Mouse (Mus musculus): Measurements from ENCODE around the gene Zdhhc14. TPM values are rescaled to one million over a fixed set of nuclear protein-coding genes. Genes with fewer than 3 reads are reported as not detected.
A peak's percentile ranks its signal among the peaks of the same experiment; 100 is the strongest.

Zdhhc14 gene
- polyA plus RNA-seq, 1 experiment from 2014 or later, result 13.7 TPM

DNA sequence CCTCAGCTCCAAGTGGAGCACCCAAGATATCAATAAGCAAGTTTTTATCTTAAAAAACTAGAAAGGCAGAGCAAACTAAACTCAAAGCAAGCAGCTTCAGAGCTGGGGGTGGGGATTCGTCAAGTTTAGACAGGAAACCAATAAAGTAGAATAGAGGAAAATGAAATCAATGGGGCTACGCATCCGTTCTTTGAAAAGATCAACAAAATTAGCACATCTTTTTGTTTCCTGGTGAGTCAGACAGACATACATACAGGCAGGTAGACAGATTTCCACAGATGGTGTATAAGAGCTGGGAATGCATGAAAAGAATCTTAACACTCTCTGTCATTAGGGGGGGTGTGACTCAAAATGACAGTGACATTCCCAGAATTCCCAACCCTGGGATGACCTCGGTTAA lies 159.2 kb downstream of the Zdhhc14 start:
- Histone ChIP-seq H3K27me3 (no peaks in the 10 kb centered on the region), H3K4me1 (replicated peaks) (no peaks in the 10 kb centered on the region), H3K27ac (replicated peaks) (no peak overlapping the region), H3K4me2 (no peak overlapping the region), H3K9ac (no peak overlapping the region), H3K9me3 (no peaks in the 10 kb centered on the region), H3K4me3 (no peak overlapping the region), H3K36me3 (no peaks in the 10 kb centered on the region)
- 87% methylated on average over 4 of the region's 4 CpGs for WGBS
- no peak for ATAC-seq (ENCODE audit: low FRiP score, low read depth)

DNA sequence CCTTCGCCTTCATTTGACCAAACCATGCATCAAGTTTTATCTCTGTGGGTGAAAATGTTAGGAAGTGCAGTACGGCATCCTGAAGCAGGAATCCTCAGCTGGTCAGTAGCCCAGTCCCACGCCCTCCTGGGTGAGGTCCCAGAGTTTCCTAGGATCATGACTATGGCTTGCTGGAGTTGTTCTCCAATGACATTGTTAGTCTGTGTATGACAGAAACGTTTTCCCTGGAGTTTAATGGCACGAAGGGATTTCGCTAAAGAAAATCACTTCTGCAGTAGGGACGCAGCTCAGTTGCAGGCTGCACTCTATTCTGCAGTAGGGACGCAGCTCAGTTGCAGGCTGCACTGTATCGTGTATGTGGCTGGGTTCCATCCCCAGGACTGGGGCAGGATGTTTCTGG lies 161.6 kb downstream of the Zdhhc14 start:
- Histone ChIP-seq H3K4me3 (no peak overlapping the region), H3K4me1 (replicated peaks) (no peaks in the 10 kb centered on the region), H3K4me2 (no peak overlapping the region), H3K27me3 (no peaks in the 10 kb centered on the region), H3K27ac (replicated peaks) (no peak overlapping the region), H3K9me3 (no peaks in the 10 kb centered on the region), H3K9ac (no peak overlapping the region), H3K36me3 (no peaks in the 10 kb centered on the region)
- ATAC-seq (ENCODE audit: low FRiP score, low read depth), result no peak
- 83% methylated on average over 9 of the region's 9 CpGs for WGBS

DNA sequence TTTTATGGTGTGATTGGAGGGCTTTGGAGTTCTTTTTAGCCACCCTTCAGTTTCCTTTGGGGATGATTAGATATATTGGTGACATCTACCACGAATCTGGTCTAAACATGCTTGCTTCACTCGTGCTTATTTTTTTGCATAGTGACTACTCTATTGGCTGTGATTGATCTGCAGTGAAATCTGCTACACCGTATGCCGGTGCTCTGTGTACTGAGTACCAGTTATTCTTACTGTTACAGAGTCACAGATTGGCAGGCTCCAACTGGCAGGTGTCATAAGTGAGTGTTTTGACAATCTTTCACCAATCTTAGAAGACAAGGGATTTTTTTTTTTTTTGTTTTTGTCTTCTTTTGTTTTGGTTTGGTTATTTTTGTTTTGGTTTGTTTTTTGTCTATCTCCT lies 163.2 kb downstream of the Zdhhc14 start:
- no peaks in the 10 kb centered on the region for H3K27me3 ChIP-seq
- no peak overlapping the region for H3K9ac ChIP-seq
- no peak overlapping the region for H3K4me3 ChIP-seq
- H3K36me3 ChIP-seq, result no peaks in the 10 kb centered on the region
- no peak overlapping the region for H3K27ac ChIP-seq (replicated peaks)
- no peak for ATAC-seq (ENCODE audit: low FRiP score, low read depth)
- no peaks in the 10 kb centered on the region for H3K9me3 ChIP-seq
- H3K4me1 ChIP-seq (replicated peaks), result no peaks in the 10 kb centered on the region; the same call in 1 of the 2 replicates
- H3K4me2 ChIP-seq, result no peak overlapping the region
- 93% methylated on average over 4 of the region's 4 CpGs for WGBS

DNA sequence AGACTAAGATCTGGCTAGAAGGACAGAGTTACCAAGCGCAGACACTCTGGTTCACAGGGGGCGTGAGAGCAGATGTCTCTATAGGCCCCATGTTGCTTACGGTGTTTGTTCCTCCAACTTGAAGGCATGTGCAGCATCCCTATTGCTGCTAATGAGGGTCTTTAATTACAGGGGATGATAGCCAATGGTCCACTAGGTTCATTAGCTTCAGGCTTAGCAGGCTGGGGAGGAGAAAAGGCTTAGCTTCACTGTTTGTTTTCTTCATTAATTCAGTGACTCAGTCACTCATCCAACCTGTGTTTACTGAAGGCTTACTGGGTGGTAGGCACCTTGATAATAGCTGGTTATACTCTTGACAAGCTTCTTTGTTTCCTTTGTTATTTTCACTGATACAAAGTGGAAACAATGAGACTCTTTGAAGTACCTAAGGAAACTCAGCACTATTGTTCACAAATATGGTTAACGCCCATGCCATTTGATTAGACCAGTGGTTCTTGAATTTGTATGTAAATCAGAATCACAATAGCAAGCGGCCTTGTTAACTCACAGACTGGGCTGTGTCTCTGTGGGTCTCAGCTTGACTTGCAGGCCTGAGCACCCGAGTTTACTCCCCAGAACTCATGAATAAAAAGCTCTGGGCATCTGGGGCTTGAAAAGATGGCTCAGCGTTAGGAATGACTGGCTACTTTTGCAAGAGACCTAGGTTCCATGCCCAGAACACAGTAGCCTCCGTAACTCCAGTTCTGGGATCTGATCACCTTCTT lies 168.1 kb downstream of the Zdhhc14 start:
- no peaks in the 10 kb centered on the region for H3K36me3 ChIP-seq
- no peak overlapping the region for H3K4me2 ChIP-seq
- ATAC-seq (ENCODE audit: low FRiP score, low read depth), result no peak
- no peak overlapping the region for H3K4me3 ChIP-seq
- H3K27ac ChIP-seq (replicated peaks), result no peak overlapping the region
- H3K4me1 ChIP-seq (replicated peaks), result no peaks in the 10 kb centered on the region; the same call in 1 of the 2 replicates
- H3K9ac ChIP-seq, result no peak overlapping the region
- WGBS, result 20% methylated on average over 8 of the region's 8 CpGs
- no peaks in the 10 kb centered on the region for H3K27me3 ChIP-seq
- H3K9me3 ChIP-seq, result no peaks in the 10 kb centered on the region

DNA sequence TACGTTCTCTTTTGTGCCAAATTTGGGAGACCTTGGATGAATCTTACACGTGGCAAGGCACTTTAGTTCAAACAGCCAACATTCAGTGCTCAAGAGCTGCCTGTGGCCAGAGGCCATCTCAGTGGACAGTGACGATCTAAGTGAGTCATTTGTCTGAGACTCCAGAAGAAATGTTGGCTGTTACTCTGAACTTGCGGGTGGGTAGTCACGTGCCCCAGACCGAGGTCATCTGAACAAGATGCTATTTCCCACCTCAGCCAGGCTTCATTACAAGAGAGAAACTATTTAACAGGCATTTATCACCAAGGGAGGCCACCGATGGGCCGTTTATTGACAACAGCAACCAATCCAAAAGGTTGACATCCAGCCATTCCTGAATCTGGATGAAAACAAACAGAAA lies 174.3 kb downstream of the Zdhhc14 start:
- ATAC-seq (ENCODE audit: low FRiP score, low read depth), result no peak
- H3K4me1 ChIP-seq (replicated peaks), result no peaks in the 10 kb centered on the region
- H3K9me3 ChIP-seq, result no peaks in the 10 kb centered on the region
- no peak overlapping the region for H3K4me3 ChIP-seq
- no peaks in the 10 kb centered on the region for H3K27me3 ChIP-seq
- WGBS, result 82% methylated on average over 8 of the region's 8 CpGs
- H3K36me3 ChIP-seq, result no peaks in the 10 kb centered on the region
- H3K9ac ChIP-seq, result no peak overlapping the region
- no peak overlapping the region for H3K27ac ChIP-seq (replicated peaks)
- no peak overlapping the region for H3K4me2 ChIP-seq

DNA sequence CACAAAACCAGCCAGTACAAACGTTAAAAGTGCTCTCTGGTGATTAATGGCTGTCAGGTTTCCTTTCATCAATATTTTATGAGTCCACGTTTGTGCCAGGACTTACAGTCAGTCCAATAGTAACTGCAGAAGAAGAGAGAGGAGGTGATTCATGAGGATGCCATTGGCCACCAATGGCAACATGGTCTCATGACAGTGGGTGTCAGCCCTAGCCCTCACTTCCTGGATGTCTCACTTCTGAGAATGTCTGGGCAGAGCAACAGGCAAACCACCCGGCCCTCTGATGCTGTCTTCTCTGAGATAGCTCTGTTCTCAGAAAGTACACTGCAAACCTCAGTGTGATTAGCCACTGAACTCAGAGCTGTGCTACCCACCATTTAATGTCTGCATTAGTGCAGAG lies 176.1 kb downstream of the Zdhhc14 start:
- Histone ChIP-seq H3K4me2 (no peak overlapping the region), H3K9ac (no peak overlapping the region), H3K4me3 (no peak overlapping the region), H3K36me3 (no peaks in the 10 kb centered on the region), H3K9me3 (no peaks in the 10 kb centered on the region), H3K27ac (replicated peaks) (no peak overlapping the region), H3K27me3 (no peaks in the 10 kb centered on the region), H3K4me1 (replicated peaks) (no peaks in the 10 kb centered on the region)
- WGBS, result 46% methylated on average over 3 of the region's 3 CpGs
- ATAC-seq (ENCODE audit: low FRiP score, low read depth), result no peak

DNA sequence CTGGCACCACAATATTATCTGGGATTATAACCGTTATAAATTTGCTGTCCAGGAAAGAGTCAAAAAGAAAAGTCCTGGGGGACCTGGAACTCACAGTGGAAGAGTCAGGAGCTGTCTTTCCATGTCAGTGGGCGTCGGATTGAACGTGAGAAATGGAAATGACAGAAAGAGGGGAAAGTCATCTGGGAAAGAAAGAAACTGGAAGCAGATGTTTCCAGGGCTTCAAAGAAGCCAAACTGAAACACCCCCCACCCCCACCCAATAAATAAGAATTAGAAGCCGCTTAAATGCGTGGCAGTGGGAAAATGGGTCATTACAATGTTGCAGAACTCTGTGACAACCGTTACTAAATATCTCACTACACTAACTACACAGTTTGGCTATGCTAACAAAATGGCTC lies 176.6 kb downstream of the Zdhhc14 start:
- Histone ChIP-seq H3K4me3 (no peak overlapping the region), H3K27me3 (no peaks in the 10 kb centered on the region), H3K4me2 (no peak overlapping the region), H3K36me3 (no peaks in the 10 kb centered on the region), H3K9ac (no peak overlapping the region), H3K27ac (replicated peaks) (no peak overlapping the region), H3K9me3 (no peaks in the 10 kb centered on the region), H3K4me1 (replicated peaks) (no peaks in the 10 kb centered on the region)
- WGBS, result 42% methylated on average over 7 of the region's 7 CpGs
- ATAC-seq (ENCODE audit: low FRiP score, low read depth), result no peak

DNA sequence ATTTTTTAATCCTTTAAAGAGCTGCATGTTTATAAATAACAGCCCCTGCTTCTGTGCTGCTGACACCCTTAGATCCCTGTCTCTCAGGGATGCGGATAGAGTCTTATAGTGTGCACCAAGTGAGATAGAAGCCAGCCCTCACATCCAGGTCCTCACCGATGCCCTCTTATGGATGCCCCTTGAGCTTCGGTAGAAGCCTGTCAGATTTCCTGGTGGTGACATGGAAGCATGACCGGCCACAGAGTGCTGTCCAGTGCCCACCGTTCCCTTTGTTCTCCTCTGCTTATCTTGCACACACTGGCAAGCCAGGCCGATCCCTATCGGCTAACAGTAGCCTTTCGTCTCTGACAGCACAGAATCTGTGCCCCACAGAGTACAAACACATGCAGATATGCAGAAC lies 183.6 kb downstream of the Zdhhc14 start:
- Histone ChIP-seq H3K4me3 (no peak overlapping the region), H3K4me2 (no peak overlapping the region), H3K27ac (replicated peaks) (no peak overlapping the region), H3K9ac (no peak overlapping the region), H3K27me3 (no peaks in the 10 kb centered on the region), H3K4me1 (replicated peaks) (peaks cover 10% of the 10 kb centered on the region), H3K36me3 (no peaks in the 10 kb centered on the region), H3K9me3 (no peaks in the 10 kb centered on the region)
- 64% methylated on average over 8 of the region's 8 CpGs for WGBS
- ATAC-seq (ENCODE audit: low FRiP score, low read depth), result no peak

DNA sequence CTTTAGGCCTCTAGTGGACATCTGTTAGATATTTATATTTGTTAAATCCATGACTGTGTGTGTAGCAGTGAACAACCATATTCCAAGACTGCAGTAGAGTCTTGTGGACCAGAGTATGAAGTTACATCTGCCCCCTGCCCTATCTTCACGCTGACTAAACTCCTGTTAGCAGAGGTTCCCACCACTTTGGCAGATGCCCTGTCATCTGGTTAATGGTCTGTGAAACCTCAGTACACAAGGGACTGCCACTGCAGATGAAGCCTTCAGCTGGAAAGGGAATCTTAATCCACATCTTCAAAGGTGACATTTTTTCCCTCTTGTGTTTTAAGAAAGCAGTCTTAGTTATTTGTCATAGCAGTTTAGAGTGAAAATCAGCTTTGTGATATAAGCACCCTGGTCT lies 187.0 kb downstream of the Zdhhc14 start:
- Histone ChIP-seq H3K4me2 (no peak overlapping the region), H3K27ac (replicated peaks) (no peak overlapping the region), H3K9ac (no peak overlapping the region), H3K36me3 (no peaks in the 10 kb centered on the region), H3K4me3 (no peak overlapping the region), H3K4me1 (replicated peaks) (peaks cover 10% of the 10 kb centered on the region), H3K9me3 (no peaks in the 10 kb centered on the region), H3K27me3 (no peaks in the 10 kb centered on the region)
- 32% methylated on average over 1 of the region's 1 CpGs for WGBS
- ATAC-seq (ENCODE audit: low FRiP score, low read depth), result no peak

DNA sequence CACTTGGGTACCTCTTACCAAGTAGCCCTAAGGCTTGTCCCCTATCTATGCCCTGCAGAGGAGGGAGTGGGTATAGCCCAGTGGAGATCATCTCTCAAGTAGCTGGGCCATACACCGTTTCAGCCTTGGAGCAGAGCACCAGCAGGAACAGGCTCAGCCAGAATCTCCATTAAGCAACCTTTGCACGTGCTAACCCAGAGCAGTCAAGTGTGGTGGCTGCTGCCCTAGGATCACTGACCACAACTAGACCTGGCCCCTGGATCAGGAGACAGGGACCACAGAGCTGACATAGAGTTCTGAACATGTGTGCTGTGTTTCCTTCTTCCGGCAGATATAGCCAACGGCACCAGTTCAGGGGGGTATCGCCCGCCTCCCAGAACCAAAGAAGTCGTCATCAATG lies 193.0 kb downstream of the Zdhhc14 start:
- no peaks in the 10 kb centered on the region for H3K27me3 ChIP-seq
- no peak overlapping the region for H3K4me3 ChIP-seq
- ATAC-seq (ENCODE audit: low FRiP score, low read depth), result peak; percentile 42; the same call in 1 of the 2 replicates
- no peaks in the 10 kb centered on the region for H3K9me3 ChIP-seq
- no peak overlapping the region for H3K9ac ChIP-seq
- H3K36me3 ChIP-seq, result no peaks in the 10 kb centered on the region
- no peak overlapping the region for H3K4me2 ChIP-seq
- WGBS, result 94% methylated on average over 7 of the region's 7 CpGs
- no peak overlapping the region for H3K27ac ChIP-seq (replicated peaks)
- no peaks in the 10 kb centered on the region for H3K4me1 ChIP-seq (replicated peaks)

DNA sequence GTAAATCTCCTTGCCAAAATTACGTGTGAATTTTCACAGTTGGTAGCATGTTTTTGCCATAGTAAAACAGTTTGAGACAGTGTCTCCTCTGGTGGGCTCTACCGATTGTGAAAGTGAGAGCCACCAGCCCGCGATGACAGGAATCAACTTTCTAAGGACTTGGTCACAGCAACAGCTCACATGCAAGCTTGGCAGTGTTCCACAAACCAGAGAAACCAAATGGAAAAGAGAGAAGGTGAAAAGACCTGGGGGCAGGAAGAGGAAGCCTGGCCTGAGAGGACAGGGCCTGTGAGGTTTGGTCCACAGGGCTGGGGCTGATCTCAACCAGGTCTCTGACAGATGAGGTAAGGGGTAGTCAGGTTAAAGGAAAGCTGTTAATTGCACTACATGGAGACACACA lies 195.5 kb downstream of the Zdhhc14 start:
- Histone ChIP-seq H3K4me1 (replicated peaks) (no peaks in the 10 kb centered on the region), H3K27ac (replicated peaks) (no peak overlapping the region), H3K4me2 (no peak overlapping the region), H3K4me3 (no peak overlapping the region), H3K27me3 (no peaks in the 10 kb centered on the region), H3K36me3 (no peaks in the 10 kb centered on the region), H3K9me3 (no peaks in the 10 kb centered on the region), H3K9ac (no peak overlapping the region)
- 93% methylated on average over 4 of the region's 4 CpGs for WGBS
- no peak for ATAC-seq (ENCODE audit: low FRiP score, low read depth)

DNA sequence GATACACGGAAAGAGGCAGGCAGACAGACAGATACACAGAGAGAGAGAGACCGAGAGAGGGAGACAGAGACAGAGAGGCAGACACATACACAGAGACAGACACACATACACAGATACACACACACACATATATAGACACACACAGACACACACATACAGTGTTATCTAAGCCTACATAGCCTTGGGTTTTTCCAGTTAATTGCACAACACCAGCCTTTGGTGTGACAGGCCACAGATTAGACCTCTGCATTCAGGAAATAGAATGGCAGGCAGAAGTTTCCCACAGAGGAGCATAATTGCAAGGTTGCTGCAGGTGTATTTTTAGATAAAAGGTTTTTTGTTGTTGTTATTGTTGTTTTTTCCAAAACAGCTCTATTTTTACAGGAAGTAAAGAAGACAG lies 195.9 kb downstream of the Zdhhc14 start:
- Histone ChIP-seq H3K36me3 (no peaks in the 10 kb centered on the region), H3K9me3 (no peaks in the 10 kb centered on the region), H3K4me1 (replicated peaks) (no peaks in the 10 kb centered on the region), H3K27me3 (no peaks in the 10 kb centered on the region), H3K4me3 (no peak overlapping the region), H3K9ac (no peak overlapping the region), H3K4me2 (no peak overlapping the region), H3K27ac (replicated peaks) (no peak overlapping the region)
- 84% methylated on average over 2 of the region's 2 CpGs for WGBS
- ATAC-seq (ENCODE audit: low FRiP score, low read depth), result no peak

DNA sequence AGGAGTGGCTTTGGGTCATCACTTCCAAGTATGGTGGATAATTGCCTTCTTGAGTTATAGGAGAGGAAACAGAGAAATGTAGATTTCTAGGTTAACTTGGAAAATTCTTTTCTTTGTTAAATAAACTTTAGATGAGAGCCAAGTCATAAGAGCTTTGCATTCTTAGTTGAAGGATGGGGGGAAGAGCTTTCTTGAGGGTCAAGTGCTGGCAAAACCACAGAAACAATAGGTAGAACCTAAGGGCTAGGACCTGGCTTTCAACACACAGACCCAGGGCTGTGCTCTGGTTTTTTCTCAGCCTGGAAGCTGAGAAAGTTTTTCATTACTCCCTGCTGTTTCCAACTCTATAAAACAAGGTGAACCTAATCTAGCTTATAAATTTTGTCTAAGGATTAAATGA lies 196.3 kb downstream of the Zdhhc14 start:
- no peak overlapping the region for H3K27ac ChIP-seq (replicated peaks)
- no peak overlapping the region for H3K4me2 ChIP-seq
- H3K36me3 ChIP-seq, result no peaks in the 10 kb centered on the region
- H3K4me3 ChIP-seq, result no peak overlapping the region
- no peak overlapping the region for H3K9ac ChIP-seq
- H3K4me1 ChIP-seq (replicated peaks), result no peaks in the 10 kb centered on the region
- H3K27me3 ChIP-seq, result no peaks in the 10 kb centered on the region
- H3K9me3 ChIP-seq, result no peaks in the 10 kb centered on the region
- no peak for ATAC-seq (ENCODE audit: low FRiP score, low read depth)

All from hindbrain, embryonic 15.5 days (tissue).